Mouse (Mus musculus): Measurements from ENCODE around the gene Lyl1. TPM values are rescaled to one million over a fixed set of nuclear protein-coding genes. Genes with fewer than 3 reads are reported as not detected.

Gene Lyl1
- polyA plus RNA-seq, 1 experiment from 2014 or later = 4.8 TPM

GRCm38 (mm10) chr8:84708071-84708541 lies 6.8 kb downstream of the Lyl1 start:
- 2% methylated on average over 15 of the region's 15 CpGs for WGBS
- DNase-seq (ENCODE audit: low spot score) (no peak), ATAC-seq (ENCODE audit: insufficient number of reproducible peaks, low FRiP score, low TSS enrichment, low read depth) (no peak)
- Histone ChIP-seq H3K9ac (ENCODE audit: low read length) (no peak overlapping the region; the same call in 1 of the 2 replicates), H3K4me3 (ENCODE audit: low read depth, low read length) (peak overlapping the region; percentile 16; the same call in 1 of the 2 replicates), H3K27me3 (ENCODE audit: control insufficient read depth, insufficient read depth, low read length) (peaks cover 50% of the 10 kb centered on the region), H3K4me2 (ENCODE audit: low read depth, severe bottlenecking) (peak overlapping the region; percentile 38), H3K27ac (replicated peaks; ENCODE audit: low read depth, low read length) (no peak overlapping the region; the same call in 1 of the 2 replicates), H3K4me1 (ENCODE audit: control insufficient read depth, insufficient read depth, low read length) (peaks cover 68% of the 10 kb centered on the region), H3K9me3 (ENCODE audit: control insufficient read depth, low read length) (no peaks in the 10 kb centered on the region), H3K36me3 (ENCODE audit: control insufficient read depth, insufficient read depth, low read length) (no peaks in the 10 kb centered on the region)

GRCm38 (mm10) chr8:84708774-84709475 lies 7.7 kb downstream of the Lyl1 start:
- Histone ChIP-seq H3K4me1 (ENCODE audit: control insufficient read depth, insufficient read depth, low read length) (peaks cover 72% of the 10 kb centered on the region), H3K27me3 (ENCODE audit: control insufficient read depth, insufficient read depth, low read length) (peaks cover 46% of the 10 kb centered on the region), H3K4me3 (ENCODE audit: low read depth, low read length) (no peak overlapping the region), H3K27ac (replicated peaks; ENCODE audit: low read depth, low read length) (no peak overlapping the region), H3K9me3 (ENCODE audit: control insufficient read depth, low read length) (no peaks in the 10 kb centered on the region), H3K4me2 (ENCODE audit: low read depth, severe bottlenecking) (no peak overlapping the region; the same call in 1 of the 2 replicates), H3K9ac (ENCODE audit: low read length) (no peak overlapping the region; the same call in 1 of the 2 replicates), H3K36me3 (ENCODE audit: control insufficient read depth, insufficient read depth, low read length) (no peaks in the 10 kb centered on the region)
- WGBS = 11% methylated on average over 12 of the region's 12 CpGs
- ATAC-seq (ENCODE audit: insufficient number of reproducible peaks, low FRiP score, low TSS enrichment, low read depth) (peak; percentile 59), DNase-seq (ENCODE audit: low spot score) (peak; percentile 95)

GRCm38 (mm10) chr8:84709931-84710330 lies 8.7 kb downstream of the Lyl1 start:
- H3K4me3 ChIP-seq (ENCODE audit: low read depth, low read length) = no peak overlapping the region
- H3K27me3 ChIP-seq (ENCODE audit: control insufficient read depth, insufficient read depth, low read length) = peaks cover 39% of the 10 kb centered on the region
- no peak for ATAC-seq (ENCODE audit: insufficient number of reproducible peaks, low FRiP score, low TSS enrichment, low read depth)
- WGBS = 98% methylated on average over 1 of the region's 1 CpGs
- H3K9ac ChIP-seq (ENCODE audit: low read length) = no peak overlapping the region
- peaks cover 76% of the 10 kb centered on the region for H3K4me1 ChIP-seq (ENCODE audit: control insufficient read depth, insufficient read depth, low read length)
- H3K4me2 ChIP-seq (ENCODE audit: low read depth, severe bottlenecking) = no peak overlapping the region
- H3K9me3 ChIP-seq (ENCODE audit: control insufficient read depth, low read length) = no peaks in the 10 kb centered on the region
- H3K36me3 ChIP-seq (ENCODE audit: control insufficient read depth, insufficient read depth, low read length) = no peaks in the 10 kb centered on the region
- H3K27ac ChIP-seq (replicated peaks; ENCODE audit: low read depth, low read length) = no peak overlapping the region
- DNase-seq (ENCODE audit: low spot score) = no peak

- Histone ChIP-seq H3K27ac (replicated peaks; ENCODE audit: low read depth, low read length) (peak overlapping the region; percentile 86), H3K4me2 (ENCODE audit: low read depth, severe bottlenecking) (no peak overlapping the region; the same call in 1 of the 2 replicates), H3K27me3 (ENCODE audit: control insufficient read depth, insufficient read depth, low read length) (peaks cover 31% of the 10 kb centered on the region), H3K9me3 (ENCODE audit: control insufficient read depth, low read length) (no peaks in the 10 kb centered on the region), H3K4me3 (ENCODE audit: low read depth, low read length) (no peak overlapping the region), H3K36me3 (ENCODE audit: control insufficient read depth, insufficient read depth, low read length) (no peaks in the 10 kb centered on the region), H3K4me1 (ENCODE audit: control insufficient read depth, insufficient read depth, low read length) (peaks cover 76% of the 10 kb centered on the region), H3K9ac (ENCODE audit: low read length) (peak overlapping the region; percentile 60)
- DNase-seq (ENCODE audit: low spot score) (no peak), ATAC-seq (ENCODE audit: insufficient number of reproducible peaks, low FRiP score, low TSS enrichment, low read depth) (no peak)
- WGBS = 51% methylated on average over 3 of the region's 3 CpGs
Observed at GRCm38 (mm10) chr8:84711312-84711711, 10.1 kb downstream of the Lyl1 start.

- peak; percentile 80 for DNase-seq (ENCODE audit: low spot score)
- Histone ChIP-seq H3K9me3 (ENCODE audit: control insufficient read depth, low read length) (no peaks in the 10 kb centered on the region), H3K4me1 (ENCODE audit: control insufficient read depth, insufficient read depth, low read length) (peaks cover 74% of the 10 kb centered on the region), H3K36me3 (ENCODE audit: control insufficient read depth, insufficient read depth, low read length) (no peaks in the 10 kb centered on the region), H3K4me2 (ENCODE audit: low read depth, severe bottlenecking) (peak overlapping the region; percentile 10; the same call in 1 of the 2 replicates), H3K27ac (replicated peaks; ENCODE audit: low read depth, low read length) (peak overlapping the region; percentile 86), H3K4me3 (ENCODE audit: low read depth, low read length) (no peak overlapping the region), H3K9ac (ENCODE audit: low read length) (peak overlapping the region; percentile 60), H3K27me3 (ENCODE audit: control insufficient read depth, insufficient read depth, low read length) (peaks cover 24% of the 10 kb centered on the region)
- peak; percentile 79 for ATAC-seq (ENCODE audit: insufficient number of reproducible peaks, low FRiP score, low TSS enrichment, low read depth)
- 12% methylated on average over 11 of the region's 11 CpGs for WGBS
Observed at GRCm38 (mm10) chr8:84711933-84712758, 10.9 kb downstream of the Lyl1 start.

GRCm38 (mm10) chr8:84712759-84713120 lies 11.5 kb downstream of the Lyl1 start:
- no peak for DNase-seq (ENCODE audit: low spot score)
- no peaks in the 10 kb centered on the region for H3K36me3 ChIP-seq (ENCODE audit: control insufficient read depth, insufficient read depth, low read length)
- 0 out of 2 replicates have a peak overlapping the region, but pooled peaks have one; percentile 5 for H3K9ac ChIP-seq (ENCODE audit: low read length)
- H3K4me3 ChIP-seq (ENCODE audit: low read depth, low read length) = no peak overlapping the region
- H3K9me3 ChIP-seq (ENCODE audit: control insufficient read depth, low read length) = no peaks in the 10 kb centered on the region
- H3K4me2 ChIP-seq (ENCODE audit: low read depth, severe bottlenecking) = no peak overlapping the region
- H3K4me1 ChIP-seq (ENCODE audit: control insufficient read depth, insufficient read depth, low read length) = peaks cover 72% of the 10 kb centered on the region
- peak overlapping the region; percentile 86 for H3K27ac ChIP-seq (replicated peaks; ENCODE audit: low read depth, low read length)
- ATAC-seq (ENCODE audit: insufficient number of reproducible peaks, low FRiP score, low TSS enrichment, low read depth) = no peak
- peaks cover 18% of the 10 kb centered on the region for H3K27me3 ChIP-seq (ENCODE audit: control insufficient read depth, insufficient read depth, low read length)
- 15% methylated on average over 3 of the region's 3 CpGs for WGBS

GRCm38 (mm10) chr8:84713381-84713780 lies 12.1 kb downstream of the Lyl1 start:
- no peaks in the 10 kb centered on the region for H3K36me3 ChIP-seq (ENCODE audit: control insufficient read depth, insufficient read depth, low read length)
- WGBS = 40% methylated on average over 4 of the region's 4 CpGs
- ATAC-seq (ENCODE audit: insufficient number of reproducible peaks, low FRiP score, low TSS enrichment, low read depth) = no peak
- peaks cover 12% of the 10 kb centered on the region for H3K27me3 ChIP-seq (ENCODE audit: control insufficient read depth, insufficient read depth, low read length)
- no peak overlapping the region for H3K4me2 ChIP-seq (ENCODE audit: low read depth, severe bottlenecking)
- H3K9me3 ChIP-seq (ENCODE audit: control insufficient read depth, low read length) = no peaks in the 10 kb centered on the region
- H3K27ac ChIP-seq (replicated peaks; ENCODE audit: low read depth, low read length) = peak overlapping the region; percentile 78
- DNase-seq (ENCODE audit: low spot score) = no peak
- H3K4me3 ChIP-seq (ENCODE audit: low read depth, low read length) = no peak overlapping the region
- peaks cover 66% of the 10 kb centered on the region for H3K4me1 ChIP-seq (ENCODE audit: control insufficient read depth, insufficient read depth, low read length)
- peak overlapping the region; percentile 4; the same call in 1 of the 2 replicates for H3K9ac ChIP-seq (ENCODE audit: low read length)

GRCm38 (mm10) chr8:84714161-84714560 lies 12.9 kb downstream of the Lyl1 start:
- ATAC-seq (ENCODE audit: insufficient number of reproducible peaks, low FRiP score, low TSS enrichment, low read depth) = no peak
- no peaks in the 10 kb centered on the region for H3K36me3 ChIP-seq (ENCODE audit: control insufficient read depth, insufficient read depth, low read length)
- H3K4me3 ChIP-seq (ENCODE audit: low read depth, low read length) = no peak overlapping the region
- 64% methylated on average over 4 of the region's 4 CpGs for WGBS
- H3K9me3 ChIP-seq (ENCODE audit: control insufficient read depth, low read length) = no peaks in the 10 kb centered on the region
- peaks cover 11% of the 10 kb centered on the region for H3K27me3 ChIP-seq (ENCODE audit: control insufficient read depth, insufficient read depth, low read length)
- no peak overlapping the region for H3K4me2 ChIP-seq (ENCODE audit: low read depth, severe bottlenecking)
- H3K9ac ChIP-seq (ENCODE audit: low read length) = no peak overlapping the region
- peaks cover 64% of the 10 kb centered on the region for H3K4me1 ChIP-seq (ENCODE audit: control insufficient read depth, insufficient read depth, low read length)
- 0 out of 2 replicates have a peak overlapping the region, but pooled peaks have one; percentile 30 for H3K27ac ChIP-seq (replicated peaks; ENCODE audit: low read depth, low read length)
- no peak for DNase-seq (ENCODE audit: low spot score)

Measured in limb, embryonic 11.5 days (tissue).